Mouse (Mus musculus) retina, postnatal 7 days (tissue): ENCODE measurements around the gene Gpm6b.

Experiments
- DNase-seq: peaks from one replicate; pipeline ENCODE4 v3.0.0-alpha.2; 2012; ENCODE audit warnings: low read depth, low spot score

The Gpm6b gene

GRCm38 (mm10) chrX:166304355-166304754 is 65.6 kb downstream of the Gpm6b start:
- no peak for DNase-seq

- no peak for DNase-seq
These were observed 68.9 kb downstream of the Gpm6b start for GRCm38 (mm10) chrX:166307437-166308222.

- DNase-seq: no peak
These were observed 70.1 kb downstream of the Gpm6b start for GRCm38 (mm10) chrX:166308798-166309197.

GRCm38 (mm10) chrX:166315251-166315650 is 76.5 kb downstream of the Gpm6b start:
- DNase-seq: no peak

GRCm38 (mm10) chrX:166316552-166317375 is 78.1 kb downstream of the Gpm6b start:
- no peak for DNase-seq

GRCm38 (mm10) chrX:166317376-166317679 is 78.6 kb downstream of the Gpm6b start:
- no peak for DNase-seq

- DNase-seq: no peak
These were observed 84.5 kb downstream of the Gpm6b start for GRCm38 (mm10) chrX:166323226-166323625.

GRCm38 (mm10) chrX:166327621-166328020 is 88.9 kb downstream of the Gpm6b start:
- DNase-seq: no peak

- DNase-seq: no peak
These were observed 89.6 kb downstream of the Gpm6b start for GRCm38 (mm10) chrX:166328219-166328901.

- no peak for DNase-seq
These were observed 90.3 kb downstream of the Gpm6b start for GRCm38 (mm10) chrX:166328904-166329451.

- no peak for DNase-seq
These were observed 95.9 kb downstream of the Gpm6b start for GRCm38 (mm10) chrX:166334516-166335136.

GRCm38 (mm10) chrX:166338353-166338752 is 99.6 kb downstream of the Gpm6b start:
- no peak for DNase-seq

- DNase-seq: no peak
These were observed 100.2 kb downstream of the Gpm6b start for GRCm38 (mm10) chrX:166338784-166339520.

- DNase-seq: no peak
These were observed 101.2 kb downstream of the Gpm6b start for GRCm38 (mm10) chrX:166339911-166340310.

- DNase-seq: no peak
These were observed 103.1 kb downstream of the Gpm6b start for GRCm38 (mm10) chrX:166341795-166342194.

- DNase-seq: no peak
These were observed 105.7 kb downstream of the Gpm6b start for GRCm38 (mm10) chrX:166344228-166345015.

GRCm38 (mm10) chrX:166348086-166348485 is 109.4 kb downstream of the Gpm6b start:
- no peak for DNase-seq

- no peak for DNase-seq
These were observed 109.9 kb downstream of the Gpm6b start for GRCm38 (mm10) chrX:166348634-166349033.

- DNase-seq: no peak
These were observed 113.1 kb downstream of the Gpm6b start for GRCm38 (mm10) chrX:166351790-166352189.

GRCm38 (mm10) chrX:166353412-166353811 is 114.7 kb downstream of the Gpm6b start:
- DNase-seq: no peak
